Mouse (Mus musculus): ENCODE measurements around the gene Usp9x. TPM values are rescaled to one million over a fixed set of nuclear protein-coding genes. Genes with fewer than 3 reads are reported as not detected.
A peak's percentile ranks its signal among the peaks of the same experiment; 100 is the strongest.

Usp9x gene
- polyA plus RNA-seq (2015; fragmentation: Nextera tagmentation; extraction: Ambion mirVana): 39.3 and 41.6 TPM in 2 replicates

GRCm38 (mm10) chrX:13071241-13071775 is at the start of gene Usp9x:
Usp9x (plus strand) TSS chrX:13071498.
- WGBS: 24% methylated on average over 28 of the region's 36 CpGs
- Histone ChIP-seq H3K27ac (peak within 1 kb of the TSS; percentile 96), H3K36me3 (replicated peaks) (no peaks in the 10 kb centered on the region)

GRCm38 (mm10) chrX:13022547-13023310 is 48.6 kb upstream of the Usp9x start:
- H3K9me3 ChIP-seq: no peaks in the 10 kb centered on the region
- H3K27me3 ChIP-seq (replicated peaks): no peaks in the 10 kb centered on the region
- no peaks in the 10 kb centered on the region for H3K4me1 ChIP-seq
- 87% methylated on average over 5 of the region's 5 CpGs for WGBS
- H3K36me3 ChIP-seq (replicated peaks): no peaks in the 10 kb centered on the region
- H3K4me2 ChIP-seq: no peak overlapping the region
- no peak overlapping the region for H3K4me3 ChIP-seq
- no peak for ATAC-seq (replicated peaks)
- no peak overlapping the region for H3K27ac ChIP-seq
- no peak overlapping the region for H3K9ac ChIP-seq

More at GRCm38 (mm10) chrX:13071241-13071775, at the start of gene Usp9x:
- Histone ChIP-seq H3K27me3 (replicated peaks) (no peaks in the 10 kb centered on the region), H3K4me2 (peak within 1 kb of the TSS; percentile 47), H3K4me3 (peak within 1 kb of the TSS; percentile 67), H3K4me1 (peaks cover 3% of the 10 kb centered on the region), H3K9ac (peak within 1 kb of the TSS; percentile 79), H3K9me3 (no peaks in the 10 kb centered on the region)
- peak; percentile 92 for ATAC-seq (replicated peaks)

- 80% methylated on average over 1 of the region's 1 CpGs for WGBS
- no peak overlapping the region for H3K27ac ChIP-seq
- H3K4me2 ChIP-seq: no peak overlapping the region
- H3K9ac ChIP-seq: no peak overlapping the region
- no peaks in the 10 kb centered on the region for H3K4me1 ChIP-seq
- no peaks in the 10 kb centered on the region for H3K27me3 ChIP-seq (replicated peaks)
- H3K36me3 ChIP-seq (replicated peaks): no peaks in the 10 kb centered on the region
- H3K9me3 ChIP-seq: no peaks in the 10 kb centered on the region
- no peak for ATAC-seq (replicated peaks)
- no peak overlapping the region for H3K4me3 ChIP-seq
Observed at GRCm38 (mm10) chrX:13024539-13025202, 46.6 kb upstream of the Usp9x start.

GRCm38 (mm10) chrX:13025286-13025685 is 46.0 kb upstream of the Usp9x start:
- Histone ChIP-seq H3K36me3 (replicated peaks) (no peaks in the 10 kb centered on the region), H3K27ac (no peak overlapping the region), H3K4me3 (no peak overlapping the region), H3K27me3 (replicated peaks) (no peaks in the 10 kb centered on the region), H3K4me1 (no peaks in the 10 kb centered on the region), H3K9me3 (no peaks in the 10 kb centered on the region), H3K9ac (no peak overlapping the region), H3K4me2 (no peak overlapping the region)
- 82% methylated on average over 8 of the region's 8 CpGs for WGBS
- no peak for ATAC-seq (replicated peaks)

GRCm38 (mm10) chrX:13028156-13028555 is 43.1 kb upstream of the Usp9x start:
- no peaks in the 10 kb centered on the region for H3K36me3 ChIP-seq (replicated peaks)
- no peak overlapping the region for H3K27ac ChIP-seq
- H3K27me3 ChIP-seq (replicated peaks): no peaks in the 10 kb centered on the region
- H3K4me2 ChIP-seq: no peak overlapping the region
- H3K4me1 ChIP-seq: no peaks in the 10 kb centered on the region
- ATAC-seq (replicated peaks): no peak
- H3K9me3 ChIP-seq: no peaks in the 10 kb centered on the region
- H3K9ac ChIP-seq: no peak overlapping the region
- H3K4me3 ChIP-seq: no peak overlapping the region
- WGBS: 86% methylated on average over 4 of the region's 4 CpGs

- 91% methylated on average over 6 of the region's 6 CpGs for WGBS
- no peaks in the 10 kb centered on the region for H3K36me3 ChIP-seq (replicated peaks)
Observed at GRCm38 (mm10) chrX:13029996-13030395, 41.3 kb upstream of the Usp9x start.

GRCm38 (mm10) chrX:13037085-13037484 is 34.2 kb upstream of the Usp9x start:
- H3K4me3 ChIP-seq: no peak overlapping the region

More at GRCm38 (mm10) chrX:13029996-13030395, 41.3 kb upstream of the Usp9x start:
- no peaks in the 10 kb centered on the region for H3K9me3 ChIP-seq
- ATAC-seq (replicated peaks): no peak
- no peaks in the 10 kb centered on the region for H3K27me3 ChIP-seq (replicated peaks)
- H3K4me1 ChIP-seq: no peaks in the 10 kb centered on the region
- no peak overlapping the region for H3K4me2 ChIP-seq
- no peak overlapping the region for H3K9ac ChIP-seq
- H3K27ac ChIP-seq: no peak overlapping the region
- no peak overlapping the region for H3K4me3 ChIP-seq

GRCm38 (mm10) chrX:13039211-13039610 is 32.1 kb upstream of the Usp9x start:
- H3K4me3 ChIP-seq: no peak overlapping the region
- H3K4me2 ChIP-seq: no peak overlapping the region
- WGBS: 49% methylated on average over 3 of the region's 3 CpGs
- ATAC-seq (replicated peaks): no peak
- H3K27ac ChIP-seq: no peak overlapping the region
- no peaks in the 10 kb centered on the region; the same call in 1 of the 2 replicates for H3K27me3 ChIP-seq (replicated peaks)
- H3K9me3 ChIP-seq: no peaks in the 10 kb centered on the region
- no peaks in the 10 kb centered on the region for H3K36me3 ChIP-seq (replicated peaks)
- no peak overlapping the region for H3K9ac ChIP-seq
- H3K4me1 ChIP-seq: no peaks in the 10 kb centered on the region

More at GRCm38 (mm10) chrX:13037085-13037484, 34.2 kb upstream of the Usp9x start:
- Histone ChIP-seq H3K9me3 (no peaks in the 10 kb centered on the region), H3K36me3 (replicated peaks) (no peaks in the 10 kb centered on the region), H3K9ac (no peak overlapping the region), H3K4me1 (no peaks in the 10 kb centered on the region), H3K27ac (no peak overlapping the region), H3K4me2 (no peak overlapping the region), H3K27me3 (replicated peaks) (no peaks in the 10 kb centered on the region; the same call in 1 of the 2 replicates)
- no peak for ATAC-seq (replicated peaks)
- WGBS: 87% methylated on average over 4 of the region's 4 CpGs

- Histone ChIP-seq H3K27me3 (replicated peaks) (no peaks in the 10 kb centered on the region; the same call in 1 of the 2 replicates), H3K9ac (no peak overlapping the region), H3K4me1 (no peaks in the 10 kb centered on the region), H3K9me3 (no peaks in the 10 kb centered on the region), H3K4me2 (no peak overlapping the region), H3K27ac (no peak overlapping the region), H3K36me3 (replicated peaks) (no peaks in the 10 kb centered on the region), H3K4me3 (no peak overlapping the region)
- 63% methylated on average over 1 of the region's 1 CpGs for WGBS
- no peak for ATAC-seq (replicated peaks)
Observed at GRCm38 (mm10) chrX:13040391-13040790, 30.9 kb upstream of the Usp9x start.

GRCm38 (mm10) chrX:13041630-13042129 is 29.6 kb upstream of the Usp9x start:
- WGBS: 13% methylated on average over 35 of the region's 35 CpGs
- peak; percentile 99 for ATAC-seq (replicated peaks)
- H3K9ac ChIP-seq: peak overlapping the region; percentile 50

GRCm38 (mm10) chrX:13043780-13044179 is 27.5 kb upstream of the Usp9x start:
- H3K4me2 ChIP-seq: no peak overlapping the region
- H3K27ac ChIP-seq: no peak overlapping the region
- H3K9ac ChIP-seq: no peak overlapping the region
- no peak for ATAC-seq (replicated peaks)
- no peaks in the 10 kb centered on the region; the same call in 1 of the 2 replicates for H3K27me3 ChIP-seq (replicated peaks)
- no peak overlapping the region for H3K4me3 ChIP-seq
- H3K36me3 ChIP-seq (replicated peaks): no peaks in the 10 kb centered on the region
- no peaks in the 10 kb centered on the region for H3K9me3 ChIP-seq
- WGBS: 89% methylated on average over 2 of the region's 2 CpGs
- peaks cover 5% of the 10 kb centered on the region; the same call in 1 of the 2 replicates for H3K4me1 ChIP-seq

More at GRCm38 (mm10) chrX:13041630-13042129, 29.6 kb upstream of the Usp9x start:
- no peaks in the 10 kb centered on the region for H3K9me3 ChIP-seq
- no peaks in the 10 kb centered on the region for H3K36me3 ChIP-seq (replicated peaks)
- H3K27ac ChIP-seq: peak overlapping the region; percentile 88
- H3K4me1 ChIP-seq: no peaks in the 10 kb centered on the region
- peak overlapping the region; percentile 49 for H3K4me3 ChIP-seq
- H3K4me2 ChIP-seq: peak overlapping the region; percentile 51
- no peaks in the 10 kb centered on the region; the same call in 1 of the 2 replicates for H3K27me3 ChIP-seq (replicated peaks)

- H3K9me3 ChIP-seq: no peaks in the 10 kb centered on the region
- peaks cover 5% of the 10 kb centered on the region; the same call in 1 of the 2 replicates for H3K4me1 ChIP-seq
- no peak overlapping the region for H3K4me3 ChIP-seq
- no peaks in the 10 kb centered on the region for H3K36me3 ChIP-seq (replicated peaks)
- no peaks in the 10 kb centered on the region for H3K27me3 ChIP-seq (replicated peaks)
- no peak overlapping the region for H3K27ac ChIP-seq
- 89% methylated on average over 5 of the region's 5 CpGs for WGBS
- no peak for ATAC-seq (replicated peaks)
- H3K9ac ChIP-seq: no peak overlapping the region
- no peak overlapping the region for H3K4me2 ChIP-seq
Observed at GRCm38 (mm10) chrX:13044666-13045065, 26.6 kb upstream of the Usp9x start.

Measured in midbrain, embryonic 15.5 days (tissue).